Mouse (Mus musculus): ENCODE results near the gene Tmem56.

Tmem56 gene

DNA sequence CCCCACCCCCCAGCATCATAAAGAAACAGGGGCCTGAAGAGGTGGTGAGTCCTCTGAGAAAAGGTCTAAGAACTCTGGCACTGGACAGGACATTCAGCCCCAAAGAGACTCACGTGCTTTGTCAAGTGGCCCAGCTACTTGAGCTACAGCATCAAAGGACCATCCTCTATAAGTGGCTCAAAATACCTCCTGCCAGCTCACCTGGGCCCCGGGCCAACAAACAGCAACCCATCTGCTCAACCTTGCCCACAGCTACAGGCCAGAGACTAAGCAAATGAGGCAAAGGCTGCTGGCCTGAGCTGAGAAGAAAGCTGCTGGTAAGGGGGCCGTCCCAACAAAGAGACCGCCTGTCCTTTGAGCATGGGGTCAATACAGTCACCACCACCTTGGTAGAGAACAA, 5.3 kb downstream of the Tmem56 start:
- no peak for DNase-seq (ENCODE audit: low spot score)

DNA sequence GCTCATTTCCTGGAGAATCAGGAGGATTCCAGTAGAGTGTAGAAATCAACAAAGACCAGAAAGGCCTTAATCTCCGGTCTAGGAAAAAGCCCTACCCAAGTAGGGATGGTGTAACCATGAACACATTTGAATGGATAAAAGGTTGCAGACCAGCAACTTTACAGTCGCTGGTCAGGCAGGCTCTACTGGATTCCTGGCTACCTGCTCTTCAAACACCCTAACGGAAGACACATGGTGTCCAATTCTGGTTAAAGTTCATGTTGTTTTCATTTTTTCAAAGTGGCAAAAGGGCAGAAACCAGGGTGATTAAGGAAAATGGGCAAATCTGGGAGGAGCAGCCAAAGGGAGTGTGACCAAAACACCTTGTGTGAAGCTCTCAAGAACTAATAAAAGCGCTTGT, 5.9 kb downstream of the Tmem56 start:
- no peak for DNase-seq (ENCODE audit: low spot score)

DNA sequence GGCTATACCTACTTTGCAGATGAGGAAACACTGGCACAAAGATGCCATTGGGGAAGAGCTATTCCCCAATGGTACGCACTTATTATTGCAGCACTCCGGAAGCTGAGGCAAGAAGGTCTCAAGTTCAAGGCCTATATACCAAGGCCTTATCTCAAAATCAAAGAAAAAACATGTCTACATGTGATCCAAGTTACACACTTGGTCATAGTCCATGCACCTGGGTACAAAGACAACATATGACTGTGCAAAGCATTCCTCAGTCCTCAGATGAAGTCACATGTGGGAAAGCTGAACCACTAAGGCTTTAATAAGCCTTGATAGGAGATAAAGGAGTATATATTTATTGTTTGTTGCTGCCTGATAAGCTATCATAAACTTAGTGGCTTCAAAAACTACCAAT, 8.9 kb downstream of the Tmem56 start:
- no peak for DNase-seq (ENCODE audit: low spot score)

DNA sequence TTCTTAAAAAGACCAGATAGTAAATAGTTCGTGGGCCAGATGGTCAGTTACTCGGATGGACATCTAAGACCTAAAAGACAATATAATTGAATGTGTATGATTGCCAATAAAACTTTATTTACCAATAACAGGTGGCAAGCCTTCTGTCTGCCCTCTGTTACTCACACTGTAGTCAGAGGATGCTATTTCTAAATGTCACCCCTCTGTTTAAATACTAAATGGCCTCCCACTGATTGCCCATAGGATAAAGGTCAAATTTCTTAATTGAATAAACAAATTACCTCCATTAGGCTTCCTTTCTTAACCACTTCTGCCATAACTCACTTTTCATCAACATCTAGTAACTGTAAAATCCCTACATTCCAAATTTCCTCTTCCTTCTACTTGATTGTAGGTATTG, 10.3 kb downstream of the Tmem56 start:
- DNase-seq (ENCODE audit: low spot score): no peak

DNA sequence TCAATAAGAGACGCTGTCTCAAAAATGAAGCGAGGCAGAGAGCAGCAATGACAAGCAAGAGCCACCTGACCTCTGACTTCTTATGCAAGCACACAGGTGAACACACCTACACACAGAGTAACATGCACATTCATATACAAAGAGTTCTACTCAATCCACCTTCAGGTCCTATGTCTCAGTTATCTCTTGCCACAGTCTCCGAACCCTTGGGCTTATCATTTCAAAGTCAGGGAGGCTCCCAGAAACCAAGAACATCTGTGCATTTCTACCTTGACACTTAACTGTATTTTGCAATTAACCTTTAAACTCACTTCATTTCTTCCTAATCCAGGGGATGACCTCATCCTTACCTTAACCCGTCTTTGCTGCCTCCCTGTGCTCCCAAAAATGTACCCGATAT, 15.6 kb downstream of the Tmem56 start:
- DNase-seq (ENCODE audit: low spot score): no peak

DNA sequence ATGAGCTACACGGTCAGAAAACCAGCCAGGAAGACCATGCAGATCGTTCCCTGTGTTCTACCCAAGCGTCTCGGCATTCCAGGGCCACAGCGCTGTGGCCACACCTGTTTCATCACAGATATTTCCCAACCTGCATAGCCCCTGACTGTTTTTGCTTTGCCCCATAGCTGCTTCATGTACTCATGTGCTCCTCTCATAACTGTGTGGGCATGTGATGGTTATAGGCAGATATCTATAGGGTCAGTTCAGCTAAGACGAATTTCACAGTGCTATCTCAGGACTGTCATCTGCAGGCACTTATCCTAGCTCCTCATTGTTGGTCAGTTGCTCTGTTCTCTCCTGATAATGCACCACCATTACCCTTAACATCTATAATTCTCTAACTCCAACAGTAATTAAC, 18.7 kb downstream of the Tmem56 start:
- DNase-seq (ENCODE audit: low spot score): no peak

DNA sequence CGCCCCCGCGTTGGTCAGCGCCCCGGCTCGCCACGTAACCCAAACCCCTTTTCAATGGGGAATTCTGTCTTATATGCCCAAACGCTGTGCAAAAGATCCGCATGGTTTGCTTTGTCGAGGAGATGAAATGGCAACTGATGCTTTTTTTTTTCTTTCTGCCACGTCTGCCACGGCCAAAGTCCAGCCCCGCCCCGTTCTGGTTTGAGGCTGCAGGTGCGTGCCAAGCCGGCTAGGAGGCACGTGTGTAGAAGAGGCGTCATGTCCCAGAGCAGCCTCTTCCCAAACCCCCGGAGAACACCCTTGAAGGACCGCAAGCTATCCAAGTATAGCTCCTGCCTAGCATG, 19.7 kb downstream of the Tmem56 start:
- DNase-seq (ENCODE audit: low spot score): peak; percentile 35

DNA sequence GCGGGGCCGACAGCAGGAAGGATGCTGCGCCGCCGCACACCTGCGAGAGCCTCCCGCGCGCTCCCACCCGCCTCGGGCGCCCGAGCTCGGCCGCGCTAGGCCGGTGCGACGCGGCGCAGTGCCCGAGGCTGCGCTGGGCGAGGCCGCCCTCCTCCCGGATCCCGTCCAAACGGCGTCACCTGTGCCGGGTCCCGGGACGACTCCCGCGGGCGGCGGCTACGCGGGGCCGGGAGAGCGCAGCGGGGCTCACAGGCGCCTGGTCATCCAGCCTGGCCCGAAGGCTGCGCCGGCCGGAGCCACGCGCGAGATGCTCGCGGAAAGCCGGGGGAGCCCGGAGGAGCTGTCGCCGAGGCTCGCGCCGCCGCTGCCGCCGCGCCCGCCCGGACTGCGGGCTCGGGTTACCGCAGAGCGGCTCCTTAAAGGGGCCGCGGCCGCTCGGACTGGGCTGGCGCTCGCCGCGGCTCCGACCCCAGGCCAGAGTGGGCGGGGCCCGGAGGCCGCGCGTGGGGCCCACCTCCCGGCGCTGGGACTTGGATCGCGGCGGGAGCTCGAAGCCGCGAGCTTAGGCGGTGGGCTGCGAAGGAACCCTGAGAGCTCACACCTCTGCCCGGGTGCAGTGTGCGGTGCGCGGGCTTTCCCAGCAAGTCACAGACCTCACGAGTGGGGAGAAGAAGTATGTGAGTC, 20.2 kb downstream of the Tmem56 start:
- DNase-seq (ENCODE audit: low spot score): peak; percentile 33

DNA sequence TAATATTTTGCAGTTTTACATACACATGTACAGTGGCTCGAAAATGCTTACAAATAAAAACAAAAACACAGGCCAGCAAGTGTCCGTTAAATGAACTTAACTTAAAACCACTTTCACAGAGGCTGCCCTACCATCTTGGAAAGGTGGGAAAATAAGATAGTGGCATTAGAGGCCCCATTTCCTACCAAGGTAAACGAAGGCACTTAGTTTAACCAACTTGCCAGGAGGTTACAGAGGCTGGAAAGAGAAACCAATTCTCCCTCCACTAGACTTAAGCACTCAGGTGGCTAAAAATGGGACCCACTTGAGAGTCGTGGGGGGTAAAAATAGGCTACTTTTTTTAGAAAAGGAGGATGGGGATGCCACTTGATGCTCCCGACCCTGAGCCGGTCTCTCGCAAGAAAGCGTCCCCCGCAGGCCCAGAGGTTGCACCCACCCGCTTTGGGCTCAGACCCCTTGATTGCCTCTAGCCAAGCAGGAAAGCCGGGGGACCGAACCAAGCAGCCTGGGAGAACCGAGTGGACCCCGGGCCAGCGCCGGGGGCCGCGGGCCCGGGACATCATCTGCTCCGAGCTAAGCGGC, 20.9 kb downstream of the Tmem56 start:
- DNase-seq (ENCODE audit: low spot score): no peak

DNA sequence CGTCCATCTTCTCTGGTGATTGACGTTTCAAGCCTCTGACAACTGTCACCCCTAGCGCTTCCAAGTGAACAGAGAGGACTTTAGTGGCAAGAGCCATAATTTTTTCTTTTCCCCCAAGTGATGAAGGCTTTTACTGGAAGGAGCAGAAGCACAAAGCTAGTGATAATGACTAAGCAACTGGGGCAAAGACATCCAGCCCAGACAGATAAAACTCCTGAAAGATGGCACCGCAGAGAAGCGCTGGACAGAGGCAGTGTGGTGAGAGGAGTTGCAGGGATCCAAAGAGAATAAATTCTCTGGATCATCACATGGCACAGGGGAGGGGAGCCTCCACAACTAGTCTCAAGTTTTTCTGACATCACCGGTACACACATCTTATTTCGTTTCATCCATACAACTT, 21.6 kb downstream of the Tmem56 start:
- DNase-seq (ENCODE audit: low spot score): no peak

DNA sequence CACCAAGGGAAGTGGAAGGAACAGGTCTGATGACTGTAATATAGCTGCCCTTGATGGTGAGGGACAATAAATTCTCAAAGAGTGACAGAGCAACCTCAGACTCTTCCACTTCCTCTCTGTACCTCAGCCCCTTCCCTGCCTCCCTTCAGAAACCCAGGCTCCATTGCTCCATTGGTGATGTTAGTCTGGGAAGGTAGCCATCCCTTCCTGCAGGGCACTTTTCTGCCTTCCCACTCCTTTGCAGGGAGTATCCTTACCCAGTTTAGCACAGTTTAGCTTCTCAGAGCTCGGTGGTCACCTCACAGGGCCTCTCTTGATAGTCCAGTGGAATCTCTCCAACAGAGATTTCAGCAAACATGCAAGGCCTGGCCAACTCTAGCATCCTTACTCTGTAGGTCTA, 22.1 kb downstream of the Tmem56 start:
- no peak for DNase-seq (ENCODE audit: low spot score)

DNA sequence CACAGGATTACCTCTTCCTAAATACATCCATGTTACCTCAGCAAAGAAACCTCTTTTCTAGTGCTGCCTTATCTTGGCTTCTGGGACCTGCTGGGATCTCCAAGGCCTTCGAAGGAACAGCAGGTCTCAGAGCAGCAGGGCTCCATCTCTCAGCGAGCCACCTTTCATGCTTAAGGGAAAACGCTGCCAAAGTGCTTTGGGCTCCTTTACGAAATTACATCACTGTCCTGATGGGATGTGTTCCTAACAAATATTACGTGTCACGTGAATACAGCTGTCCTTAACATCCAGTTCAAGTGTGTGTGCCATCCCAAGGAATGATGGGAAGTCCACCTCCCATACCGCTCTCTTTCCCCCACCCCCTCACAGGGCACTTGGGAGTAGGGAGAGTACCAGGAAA, 22.9 kb downstream of the Tmem56 start:
- DNase-seq (ENCODE audit: low spot score): no peak

DNA sequence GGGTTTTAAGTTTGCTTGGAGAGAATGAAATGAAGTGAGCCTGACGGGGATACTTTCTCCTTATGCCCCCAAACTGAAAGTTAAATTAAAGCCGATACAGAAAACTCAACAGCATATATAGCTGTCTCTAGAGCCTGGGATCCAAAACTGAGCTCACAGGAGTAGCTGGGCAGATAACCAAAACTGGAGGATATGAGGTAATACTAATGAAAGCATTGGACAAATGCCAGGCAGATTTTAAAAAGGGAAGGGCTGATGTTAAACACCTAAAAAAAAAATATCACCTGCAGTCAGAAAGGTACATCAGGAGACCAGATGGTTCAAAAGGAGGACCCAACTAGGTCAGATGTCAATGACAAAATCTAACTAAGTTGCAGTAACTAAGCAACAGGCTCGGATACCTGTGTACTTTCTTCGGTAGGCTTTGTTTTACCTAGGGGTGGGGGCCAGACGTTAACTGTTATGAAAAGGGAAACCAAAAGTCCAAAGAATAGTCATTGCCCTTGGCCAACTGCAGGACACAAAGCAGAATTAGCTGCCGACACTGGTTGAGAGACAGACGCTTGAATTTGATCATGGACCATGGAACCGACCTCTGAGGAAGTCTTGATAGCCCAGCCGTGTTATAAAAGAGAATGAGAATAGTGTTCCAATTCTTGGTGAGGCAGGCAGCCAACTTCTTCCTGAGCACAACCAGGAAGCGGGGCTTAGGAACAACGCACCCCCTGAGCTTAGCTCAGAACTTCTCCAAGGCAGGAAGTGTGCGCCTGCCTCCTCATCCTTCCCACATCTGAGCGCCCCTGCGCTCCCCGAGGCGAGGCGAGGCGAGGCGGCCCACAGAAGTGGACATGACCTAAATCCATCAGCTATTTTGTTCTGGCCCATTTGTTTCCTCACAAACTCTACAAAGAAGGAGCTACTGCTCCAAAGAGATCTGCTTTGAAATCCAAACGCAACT, 24.1 kb downstream of the Tmem56 start:
- DNase-seq (ENCODE audit: low spot score): no peak

DNA sequence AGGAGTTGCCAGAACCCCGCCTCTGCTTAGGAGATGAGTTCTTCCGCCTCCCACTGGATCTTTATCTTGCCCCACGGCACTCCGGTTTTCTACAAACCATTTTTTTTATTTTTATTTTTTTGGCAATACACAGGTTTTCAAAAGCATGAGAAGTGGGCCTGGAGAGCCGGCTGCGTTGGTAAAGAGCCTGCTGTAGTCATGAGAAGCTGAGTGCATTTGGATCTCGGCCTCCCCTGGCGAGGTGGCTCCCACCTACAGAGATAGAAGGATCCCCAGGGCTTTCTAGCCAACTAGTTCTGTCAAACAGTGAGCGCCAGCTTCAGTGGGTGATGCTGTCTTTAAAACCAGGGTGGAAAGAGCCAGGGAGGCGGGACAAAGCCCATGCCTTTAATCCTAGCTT, 25.5 kb downstream of the Tmem56 start:
- DNase-seq (ENCODE audit: low spot score): peak; percentile 32

DNA sequence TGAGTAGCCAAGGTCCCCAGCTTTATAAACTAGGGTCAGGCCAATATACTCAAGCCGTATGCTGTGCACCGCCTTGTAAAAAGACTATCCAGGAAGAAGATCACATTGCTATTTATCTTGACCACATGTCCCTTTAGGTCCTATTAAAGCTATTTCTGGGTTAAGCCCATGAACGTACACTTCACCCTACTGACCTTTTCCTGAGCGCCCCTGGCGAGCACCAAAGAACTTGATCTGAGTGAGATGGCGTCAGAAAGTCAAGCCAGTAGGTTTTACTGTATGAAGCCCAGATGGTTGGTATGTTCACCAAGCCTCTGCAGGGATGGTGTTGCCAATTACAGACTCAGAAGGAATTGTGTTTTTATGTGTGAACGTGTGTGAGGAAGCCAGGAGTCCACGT, 26.8 kb downstream of the Tmem56 start:
- DNase-seq (ENCODE audit: low spot score): no peak

DNA sequence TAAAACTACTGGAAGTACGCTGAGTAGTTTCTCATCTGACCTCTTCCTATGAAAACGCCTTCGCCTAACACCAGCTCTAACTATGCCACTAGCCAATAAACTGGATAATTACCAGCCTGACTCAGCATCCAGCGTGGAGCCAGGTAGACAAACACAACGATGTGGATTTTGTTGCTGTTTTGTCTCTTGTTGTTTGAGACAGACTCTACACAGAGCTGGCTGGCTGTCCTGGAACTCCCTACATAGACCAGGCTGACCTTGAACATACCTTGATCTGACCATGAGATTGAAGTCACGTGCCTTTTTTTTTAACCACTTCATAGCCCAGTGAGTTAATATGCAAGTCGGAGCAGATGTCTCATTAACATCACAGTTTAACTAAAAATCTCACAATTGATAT, 27.4 kb downstream of the Tmem56 start:
- no peak for DNase-seq (ENCODE audit: low spot score)

DNA sequence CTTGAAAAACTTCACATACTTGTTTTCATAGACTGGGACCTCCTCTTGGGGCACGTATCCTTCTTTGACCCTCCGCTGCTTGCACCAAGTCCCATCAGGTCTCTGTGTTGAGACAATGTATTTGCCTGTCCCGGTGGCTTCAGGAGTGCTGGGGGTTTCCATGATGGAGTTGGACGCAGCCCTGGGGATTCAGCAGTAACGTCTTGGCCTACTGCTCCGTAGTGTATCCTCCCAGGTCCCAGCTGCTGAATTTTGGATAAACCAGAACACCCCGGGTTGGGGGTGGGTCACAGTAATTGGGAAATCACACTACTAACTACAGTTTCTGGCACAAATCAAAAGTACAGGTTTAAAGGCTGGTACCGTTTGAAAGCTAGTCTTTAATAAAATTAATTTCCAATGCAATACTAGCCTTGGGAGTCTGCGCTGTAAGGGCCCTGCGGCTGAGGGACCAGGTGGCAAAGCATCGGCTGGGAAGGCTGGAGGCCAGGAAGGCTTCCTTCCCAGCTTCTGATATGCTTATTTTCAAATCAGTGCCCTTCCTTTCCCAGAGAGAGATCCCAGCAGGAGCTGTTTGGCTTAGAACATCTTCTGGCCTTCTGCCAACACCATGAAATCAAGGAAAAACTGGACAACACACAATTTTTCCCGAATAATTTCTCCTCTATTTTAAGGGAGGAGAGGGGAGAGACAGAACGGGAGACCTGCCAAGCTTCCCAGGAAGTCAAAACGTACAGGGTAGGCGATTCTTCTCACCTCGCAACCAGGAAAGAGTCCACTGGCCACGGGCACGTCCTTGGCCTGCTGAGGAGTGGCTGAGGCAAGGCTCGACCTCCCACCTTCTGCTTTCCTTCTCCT, 32.1 kb downstream of the Tmem56 start:
- DNase-seq (ENCODE audit: low spot score): no peak

DNA sequence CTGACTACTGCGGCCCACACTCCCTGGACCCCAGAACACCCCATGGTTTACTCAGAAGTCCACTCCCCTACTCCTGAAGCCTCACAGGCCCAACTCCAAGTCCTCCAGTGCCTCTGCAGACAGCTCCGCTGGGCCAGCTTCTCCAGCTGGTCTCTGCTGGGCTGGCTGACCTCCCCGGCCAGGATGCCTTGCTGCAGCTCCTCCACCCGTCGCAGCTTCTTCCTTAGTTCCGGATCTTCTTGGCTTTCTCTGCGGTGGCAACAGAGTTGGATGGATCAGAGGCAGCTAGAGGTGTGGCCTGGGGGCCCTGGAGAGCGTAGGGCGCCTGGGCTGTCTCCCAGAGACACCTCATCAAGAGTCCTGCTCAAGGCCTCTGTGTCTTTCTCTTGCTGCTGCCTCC, 32.9 kb downstream of the Tmem56 start:
- DNase-seq (ENCODE audit: low spot score): no peak

DNA sequence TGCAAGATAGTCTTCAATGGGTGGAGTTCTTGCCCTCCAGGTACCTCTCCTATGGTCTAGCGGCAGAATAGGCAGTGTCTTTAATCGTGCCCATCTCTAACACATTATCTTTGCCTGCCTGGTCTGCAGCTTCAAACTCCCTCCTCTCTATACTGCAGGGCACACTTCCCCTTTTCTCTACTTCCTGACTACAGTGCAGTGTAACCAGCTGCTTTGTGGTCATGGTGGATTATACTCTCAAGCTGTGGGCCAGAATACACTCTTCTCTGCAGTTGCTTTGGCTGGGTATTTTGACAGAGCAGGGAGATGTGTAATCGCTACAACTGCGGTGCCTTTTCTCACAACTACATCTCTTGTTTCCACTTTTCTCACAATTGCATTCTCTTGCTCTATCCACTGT, 40.0 kb downstream of the Tmem56 start:
- no peak for DNase-seq (ENCODE audit: low spot score)

DNA sequence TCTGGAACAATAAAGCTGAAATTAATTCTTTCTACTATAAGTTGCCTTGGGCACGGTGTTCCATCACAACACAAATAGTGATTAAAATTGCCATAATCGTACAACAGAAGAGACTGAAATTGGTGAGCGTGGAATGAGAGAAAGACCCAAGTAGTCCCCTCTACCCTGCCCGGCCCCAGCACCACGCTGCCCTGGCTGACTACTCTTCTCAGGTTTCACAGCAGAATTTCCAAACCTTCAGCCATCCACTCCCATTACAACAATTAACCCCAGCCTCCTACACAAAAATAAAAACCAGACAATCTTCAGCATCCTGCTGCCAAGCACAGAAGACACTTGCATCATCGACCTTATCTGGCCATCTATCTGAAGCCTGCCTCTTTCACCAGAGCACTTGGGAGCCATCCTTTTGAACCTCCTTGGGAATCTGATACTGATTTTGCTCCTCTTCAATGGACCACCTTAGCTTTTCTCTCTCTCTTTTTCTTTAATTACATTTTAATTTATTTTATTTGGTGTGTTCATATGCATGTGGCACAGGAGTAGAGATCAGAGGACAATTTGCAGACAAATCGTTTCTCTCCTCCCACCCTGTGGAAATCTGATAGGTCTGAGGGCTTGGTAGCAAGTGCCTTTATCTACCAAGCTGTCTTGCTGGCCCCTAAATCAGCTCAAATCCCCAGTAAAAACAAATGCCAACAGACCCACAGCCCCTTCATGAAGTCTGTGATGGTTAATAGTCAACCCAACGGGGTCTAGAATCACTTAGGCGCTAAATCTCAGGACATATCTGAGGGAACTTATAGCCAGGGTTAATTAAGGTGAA, 40.6 kb downstream of the Tmem56 start:
- no peak for DNase-seq (ENCODE audit: low spot score)

DNA sequence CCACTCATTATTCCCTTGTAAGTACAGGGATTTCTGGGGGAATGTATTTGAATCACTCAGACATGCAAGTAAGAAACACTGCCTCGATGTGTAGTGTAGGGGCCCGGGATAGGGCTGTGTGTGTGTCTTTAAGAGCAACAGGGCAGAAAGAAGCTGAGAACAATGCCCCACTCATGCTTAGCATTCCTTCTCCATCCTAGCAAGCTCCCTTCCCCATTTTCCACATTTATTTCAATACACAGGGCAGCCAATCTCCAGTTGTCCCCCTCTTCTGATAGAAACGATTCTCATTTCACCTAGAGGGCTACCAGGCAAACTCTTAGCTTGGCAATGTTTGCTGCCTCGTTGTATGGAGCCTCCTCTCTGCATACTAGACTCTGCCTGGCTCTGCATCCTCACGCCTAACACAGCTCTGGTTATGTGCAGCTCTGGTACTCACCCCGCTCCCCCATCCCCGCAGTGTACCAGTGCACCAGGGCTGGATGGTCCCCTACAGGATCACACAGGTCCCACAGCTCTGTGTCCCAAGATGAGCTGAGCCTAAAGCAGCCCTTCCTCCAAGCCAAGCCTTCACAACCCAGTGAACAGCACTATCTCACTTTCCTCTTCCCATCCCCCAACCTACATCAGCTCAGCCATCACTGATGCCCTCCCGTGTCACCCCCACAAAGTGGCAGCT, 42.4 kb downstream of the Tmem56 start:
- no peak for DNase-seq (ENCODE audit: low spot score)

Measured in layer of hippocampus, adult 11-12 months (tissue).